Mouse (Mus musculus): ENCODE measurements around the gene Col17a1. TPM values are rescaled to one million over a fixed set of nuclear protein-coding genes. Genes with fewer than 3 reads are reported as not detected.

Col17a1 gene
- polyA plus RNA-seq, 1 experiment: not detected

DNA sequence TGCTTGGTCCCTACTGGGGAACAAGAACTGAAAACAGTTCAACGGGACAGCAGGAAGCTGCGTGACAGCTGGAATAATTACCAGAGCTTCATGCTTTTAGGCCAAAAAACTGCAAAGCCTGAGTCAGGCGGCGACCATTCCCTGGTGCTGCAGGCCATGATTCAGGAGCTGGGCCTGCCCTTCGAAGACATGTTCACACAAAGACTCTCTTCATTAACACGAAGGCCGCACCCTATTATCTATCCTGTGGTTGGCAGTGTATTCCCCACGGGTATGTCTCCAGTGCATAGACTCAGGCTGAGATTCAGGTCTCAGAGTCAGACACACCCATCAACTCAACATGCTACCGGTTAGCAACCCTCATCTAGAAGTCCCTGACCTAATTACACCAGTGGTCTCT is 6.4 kb upstream of the Col17a1 start:
- H3K27ac ChIP-seq (replicated peaks; ENCODE audit: low read depth, low read length): no peak overlapping the region
- no peak overlapping the region for H3K4me3 ChIP-seq (ENCODE audit: insufficient read depth, low read depth, low read length)
- no peaks in the 10 kb centered on the region for H3K4me1 ChIP-seq (ENCODE audit: control insufficient read depth, insufficient read depth, insufficient read length, low read length)

DNA sequence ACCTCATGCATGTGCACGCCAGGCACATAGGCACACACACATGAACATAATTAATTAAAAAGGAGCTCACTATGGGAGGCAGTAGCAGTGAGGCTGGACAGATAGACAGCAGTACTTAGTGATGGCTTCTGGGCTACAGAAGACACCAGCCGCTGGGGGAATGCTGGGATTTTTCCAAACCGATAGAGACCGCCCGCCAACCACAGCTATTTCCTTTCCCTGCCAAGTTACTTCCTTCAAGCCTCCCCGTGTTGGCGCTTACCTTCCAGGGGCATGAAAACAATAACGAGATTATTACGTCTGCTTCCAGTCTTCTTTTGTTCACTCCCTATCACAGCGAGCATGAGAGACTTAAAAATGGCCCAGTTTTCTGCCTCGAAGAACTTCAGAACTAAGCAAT is 5.2 kb upstream of the Col17a1 start:
- no peaks in the 10 kb centered on the region for H3K4me1 ChIP-seq (ENCODE audit: control insufficient read depth, insufficient read depth, insufficient read length, low read length)

DNA sequence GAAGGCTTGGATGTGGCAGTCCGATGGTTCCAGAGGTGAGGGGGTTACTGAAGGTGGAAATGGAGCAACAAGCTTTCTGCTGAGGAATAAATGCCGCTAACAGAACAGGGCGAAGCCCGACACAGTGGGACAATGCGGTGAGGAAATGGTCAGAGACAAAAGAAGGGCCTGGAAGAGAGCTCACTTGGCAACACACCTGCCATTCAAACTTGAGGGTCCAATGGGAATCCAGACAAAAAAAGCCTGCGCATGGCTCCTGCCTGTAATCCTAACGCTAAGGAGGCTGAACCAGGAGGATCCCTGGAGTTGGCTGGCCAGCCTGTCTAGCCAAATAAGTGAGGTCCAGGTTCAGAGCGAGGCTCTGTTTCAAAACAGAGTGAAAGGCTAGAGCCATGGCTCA is 4.5 kb upstream of the Col17a1 start:
- Histone ChIP-seq H3K4me3 (ENCODE audit: insufficient read depth, low read depth, low read length) (no peak overlapping the region), H3K27ac (replicated peaks; ENCODE audit: low read depth, low read length) (no peak overlapping the region), H3K4me1 (ENCODE audit: control insufficient read depth, insufficient read depth, insufficient read length, low read length) (no peaks in the 10 kb centered on the region)

More for the DNA sequence above, 5.2 kb upstream of the Col17a1 start:
- Histone ChIP-seq H3K4me3 (ENCODE audit: insufficient read depth, low read depth, low read length) (no peak overlapping the region), H3K27ac (replicated peaks; ENCODE audit: low read depth, low read length) (no peak overlapping the region)

GRCm38 (mm10) chr19:47695725-47696124 is 3.8 kb upstream of the Col17a1 start:
- no peak overlapping the region for H3K4me3 ChIP-seq (ENCODE audit: insufficient read depth, low read depth, low read length)
- H3K4me1 ChIP-seq (ENCODE audit: control insufficient read depth, insufficient read depth, insufficient read length, low read length): no peaks in the 10 kb centered on the region
- H3K27ac ChIP-seq (replicated peaks; ENCODE audit: low read depth, low read length): no peak overlapping the region

GRCm38 (mm10) chr19:47689592-47689991 is 2.3 kb downstream of the Col17a1 start:
- Histone ChIP-seq H3K4me3 (ENCODE audit: insufficient read depth, low read depth, low read length) (no peak overlapping the region), H3K27ac (replicated peaks; ENCODE audit: low read depth, low read length) (no peak overlapping the region), H3K4me1 (ENCODE audit: control insufficient read depth, insufficient read depth, insufficient read length, low read length) (no peaks in the 10 kb centered on the region)

GRCm38 (mm10) chr19:47678675-47679074 is 13.2 kb downstream of the Col17a1 start:
- 0 out of 2 replicates have a peak, but pooled peaks cover under 1% of the 10 kb centered on the region for H3K4me1 ChIP-seq (ENCODE audit: control insufficient read depth, insufficient read depth, insufficient read length, low read length)
- H3K27ac ChIP-seq (replicated peaks; ENCODE audit: low read depth, low read length): no peak overlapping the region
- H3K4me3 ChIP-seq (ENCODE audit: insufficient read depth, low read depth, low read length): no peak overlapping the region

DNA sequence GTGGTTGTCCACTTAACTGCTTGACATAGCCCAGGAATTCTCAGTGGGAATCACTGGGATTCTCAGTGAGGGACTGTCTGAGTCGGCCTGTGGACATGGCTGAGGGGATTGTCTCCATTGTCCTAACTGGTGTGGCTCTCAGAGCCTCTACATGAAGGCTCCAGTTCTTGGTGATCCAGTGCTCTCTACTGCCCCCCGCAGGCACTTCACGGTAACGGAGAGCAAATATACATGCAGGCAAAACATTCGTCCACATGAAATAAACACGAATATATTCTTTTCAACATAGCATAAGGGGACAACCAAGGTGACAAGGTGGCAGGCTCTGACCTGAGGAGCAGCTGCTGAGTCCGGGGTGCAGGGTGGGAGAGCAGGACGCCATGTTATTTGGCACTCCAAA is 17.5 kb downstream of the Col17a1 start:
- no peak overlapping the region for H3K27ac ChIP-seq (replicated peaks; ENCODE audit: low read depth, low read length)
- 0 out of 2 replicates have a peak, but pooled peaks cover 2% of the 10 kb centered on the region for H3K4me1 ChIP-seq (ENCODE audit: control insufficient read depth, insufficient read depth, insufficient read length, low read length)
- no peak overlapping the region for H3K4me3 ChIP-seq (ENCODE audit: insufficient read depth, low read depth, low read length)

DNA sequence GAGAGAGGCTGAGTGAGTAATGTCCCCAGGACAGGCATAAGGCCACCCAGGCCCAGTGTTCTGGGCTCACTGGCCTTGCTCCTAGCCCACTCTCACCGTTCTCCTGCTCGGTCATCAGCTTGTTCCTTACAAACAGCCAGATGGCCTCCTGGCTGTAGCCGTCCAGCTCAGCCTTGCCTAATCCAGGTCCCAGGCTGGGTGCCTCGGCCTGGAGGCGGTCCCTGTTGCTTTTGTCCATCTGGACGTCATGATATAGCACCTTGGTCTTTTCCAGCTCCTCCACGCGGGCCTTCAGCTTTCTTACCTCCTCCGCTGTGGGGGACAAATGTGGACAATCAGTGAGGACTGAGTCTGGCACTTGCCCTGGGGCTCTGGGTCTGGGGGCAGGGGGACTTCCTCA is 23.5 kb downstream of the Col17a1 start:
- Histone ChIP-seq H3K4me1 (ENCODE audit: control insufficient read depth, insufficient read depth, insufficient read length, low read length) (0 out of 2 replicates have a peak, but pooled peaks cover 2% of the 10 kb centered on the region), H3K4me3 (ENCODE audit: insufficient read depth, low read depth, low read length) (no peak overlapping the region), H3K27ac (replicated peaks; ENCODE audit: low read depth, low read length) (no peak overlapping the region)

DNA sequence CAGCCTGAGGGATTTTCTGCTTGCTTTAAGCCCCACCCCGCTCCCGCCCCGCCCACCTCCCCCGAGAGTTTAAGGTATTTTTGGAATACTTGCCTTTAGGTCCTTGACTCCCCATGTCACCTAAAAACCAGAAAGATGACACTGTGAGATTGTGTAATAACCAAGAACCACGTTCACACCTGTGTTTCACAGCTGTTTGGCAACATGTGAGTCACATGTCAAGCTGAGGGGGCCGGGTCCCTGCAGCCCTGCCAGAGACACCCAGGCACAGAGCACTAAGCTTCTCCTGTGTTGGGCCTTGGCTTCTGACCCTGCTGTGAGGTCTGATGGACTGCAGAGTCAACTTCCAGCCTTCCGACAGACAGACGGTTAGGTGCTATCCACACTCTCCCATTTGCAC is 24.3 kb downstream of the Col17a1 start:
- Histone ChIP-seq H3K4me1 (ENCODE audit: control insufficient read depth, insufficient read depth, insufficient read length, low read length) (0 out of 2 replicates have a peak, but pooled peaks cover 2% of the 10 kb centered on the region), H3K27ac (replicated peaks; ENCODE audit: low read depth, low read length) (no peak overlapping the region), H3K4me3 (ENCODE audit: insufficient read depth, low read depth, low read length) (no peak overlapping the region)

DNA sequence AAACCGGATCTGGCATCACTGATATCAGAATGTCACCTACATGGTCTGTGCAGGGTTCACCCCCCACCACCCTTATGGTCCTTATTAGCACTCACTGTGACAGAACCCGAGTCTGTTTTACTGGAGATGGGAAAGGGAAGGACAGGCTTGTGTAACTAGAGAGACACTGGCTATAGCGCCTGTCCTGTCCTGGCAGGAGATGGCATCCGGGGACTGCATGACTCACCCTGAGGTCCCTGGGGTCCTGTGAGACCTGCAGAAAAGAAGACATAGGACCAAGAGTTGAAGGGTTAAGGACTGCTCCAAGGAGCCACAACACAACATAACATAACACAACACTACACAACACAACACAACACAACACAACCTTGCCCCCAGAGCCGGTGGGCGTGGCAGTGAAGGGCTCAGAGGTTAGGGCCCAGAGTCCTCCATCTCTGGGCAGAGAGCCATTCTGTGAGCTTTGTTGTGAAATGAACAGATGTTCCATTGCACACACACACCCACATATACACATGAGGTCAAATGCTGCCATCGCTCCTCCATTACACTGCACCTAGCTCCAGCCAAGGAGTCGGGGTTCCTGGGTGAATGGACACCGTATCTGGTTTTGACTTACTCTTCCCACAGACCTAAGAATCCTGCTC is 32.0 kb downstream of the Col17a1 start:
- H3K4me1 ChIP-seq (ENCODE audit: control insufficient read depth, insufficient read depth, insufficient read length, low read length): peaks cover 6% of the 10 kb centered on the region
- no peak overlapping the region for H3K27ac ChIP-seq (replicated peaks; ENCODE audit: low read depth, low read length)
- H3K4me3 ChIP-seq (ENCODE audit: insufficient read depth, low read depth, low read length): no peak overlapping the region

- H3K27ac ChIP-seq (replicated peaks; ENCODE audit: low read depth, low read length): no peak overlapping the region
Measured at GRCm38 (mm10) chr19:47658914-47659535, 32.9 kb downstream of the Col17a1 start.

DNA sequence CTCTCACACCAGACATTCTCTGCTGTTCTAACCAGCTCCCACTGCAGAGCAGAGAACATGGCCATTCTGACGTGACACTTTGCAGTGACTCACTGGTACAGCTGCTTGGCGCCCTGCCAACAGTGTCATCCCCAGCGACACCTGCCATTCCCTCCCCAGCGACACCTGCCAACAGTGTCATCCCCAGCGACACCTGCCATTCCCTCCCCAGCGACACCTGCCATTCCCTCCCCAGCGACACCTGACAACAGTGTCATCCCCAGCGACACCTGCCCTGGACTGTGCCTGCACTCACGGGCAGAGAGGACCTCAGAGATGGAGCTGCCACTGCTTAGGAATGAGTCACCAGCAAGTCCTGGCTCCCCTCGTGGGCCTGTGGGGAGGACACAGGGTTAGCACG is 37.0 kb downstream of the Col17a1 start:
- Histone ChIP-seq H3K4me3 (ENCODE audit: insufficient read depth, low read depth, low read length) (no peak overlapping the region), H3K4me1 (ENCODE audit: control insufficient read depth, insufficient read depth, insufficient read length, low read length) (no peaks in the 10 kb centered on the region), H3K27ac (replicated peaks; ENCODE audit: low read depth, low read length) (no peak overlapping the region)

More at GRCm38 (mm10) chr19:47658914-47659535, 32.9 kb downstream of the Col17a1 start:
- Histone ChIP-seq H3K4me1 (ENCODE audit: control insufficient read depth, insufficient read depth, insufficient read length, low read length) (peaks cover 6% of the 10 kb centered on the region), H3K4me3 (ENCODE audit: insufficient read depth, low read depth, low read length) (no peak overlapping the region)

GRCm38 (mm10) chr19:47653173-47653572 is 38.7 kb downstream of the Col17a1 start:
- Histone ChIP-seq H3K27ac (replicated peaks; ENCODE audit: low read depth, low read length) (no peak overlapping the region), H3K4me3 (ENCODE audit: insufficient read depth, low read depth, low read length) (no peak overlapping the region), H3K4me1 (ENCODE audit: control insufficient read depth, insufficient read depth, insufficient read length, low read length) (no peaks in the 10 kb centered on the region)

GRCm38 (mm10) chr19:47652255-47652654 is 39.6 kb downstream of the Col17a1 start:
- no peaks in the 10 kb centered on the region for H3K4me1 ChIP-seq (ENCODE audit: control insufficient read depth, insufficient read depth, insufficient read length, low read length)
- H3K27ac ChIP-seq (replicated peaks; ENCODE audit: low read depth, low read length): no peak overlapping the region
- no peak overlapping the region for H3K4me3 ChIP-seq (ENCODE audit: insufficient read depth, low read depth, low read length)

- no peak overlapping the region for H3K27ac ChIP-seq (replicated peaks; ENCODE audit: low read depth, low read length)
- H3K4me3 ChIP-seq (ENCODE audit: insufficient read depth, low read depth, low read length): no peak overlapping the region
- no peaks in the 10 kb centered on the region for H3K4me1 ChIP-seq (ENCODE audit: control insufficient read depth, insufficient read depth, insufficient read length, low read length)
Measured at GRCm38 (mm10) chr19:47651160-47651480, 40.8 kb downstream of the Col17a1 start.
